Mouse (Mus musculus): ENCODE data around the gene Cacna1c. TPM values are rescaled to one million over a fixed set of nuclear protein-coding genes. Genes with fewer than 3 reads are reported as not detected.

Gene Cacna1c
- polyA plus RNA-seq, 1 experiment from 2014 or later: 0.23 TPM

DNA sequence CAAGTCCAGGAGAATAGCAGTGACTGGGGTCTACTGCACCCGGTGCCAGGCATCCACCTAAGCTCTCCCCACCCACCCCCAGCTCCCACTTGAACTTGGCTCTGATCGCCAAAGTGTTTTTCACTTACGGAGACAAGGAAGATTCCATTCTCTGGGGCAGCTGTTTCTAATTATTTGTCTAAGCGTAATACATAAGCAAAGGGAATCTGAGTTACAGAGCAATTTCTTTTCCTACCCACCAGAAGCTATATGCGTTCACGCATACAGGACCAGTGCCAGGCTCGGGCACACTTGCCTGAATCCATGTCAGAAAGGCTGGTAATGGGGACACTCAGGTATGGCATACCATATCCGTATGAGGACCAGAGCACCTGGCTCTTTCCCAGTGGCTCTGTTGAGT, 248.9 kb downstream of the Cacna1c start:
- no peak for DNase-seq

GRCm38 (mm10) chr6:118946660-118947059, 249.6 kb downstream of the Cacna1c start:
- H3K4me2 ChIP-seq (ENCODE audit: low read depth, low read length): no peak overlapping the region
- no peaks in the 10 kb centered on the region for H3K27me3 ChIP-seq (ENCODE audit: insufficient read depth, low read length)
- TF ChIP-seq EP300 (IDR thresholded peaks at IDR 0.05; ENCODE audit: low read depth): no peak
- no peak for TF ChIP-seq CTCF (IDR thresholded peaks at IDR 0.05; ENCODE audit: low read depth)
- no peak for ATAC-seq
- peaks cover 4% of the 10 kb centered on the region for H3K4me1 ChIP-seq (ENCODE audit: insufficient read depth)
- H3K4me3 ChIP-seq (ENCODE audit: low read depth, low read length): no peak overlapping the region
- H3K9me3 ChIP-seq (ENCODE audit: low read length): no peaks in the 10 kb centered on the region
- DNase-seq: no peak
- H3K36me3 ChIP-seq (replicated peaks; ENCODE audit: insufficient read depth, low read length): no peaks in the 10 kb centered on the region
- H3K9ac ChIP-seq (replicated peaks): no peak overlapping the region
- WGBS (ENCODE audit: insufficient replicate concordance): 71% methylated on average over 6 of the region's 6 CpGs
- no peak overlapping the region for H3K27ac ChIP-seq (ENCODE audit: low read depth)

More for the DNA sequence above, 248.9 kb downstream of the Cacna1c start:
- 80% methylated on average over 8 of the region's 8 CpGs for WGBS (ENCODE audit: insufficient replicate concordance)
- Histone ChIP-seq H3K27ac (ENCODE audit: low read depth) (no peak overlapping the region), H3K27me3 (ENCODE audit: insufficient read depth, low read length) (no peaks in the 10 kb centered on the region), H3K4me3 (ENCODE audit: low read depth, low read length) (no peak overlapping the region), H3K9ac (replicated peaks) (no peak overlapping the region), H3K36me3 (replicated peaks; ENCODE audit: insufficient read depth, low read length) (no peaks in the 10 kb centered on the region), H3K4me2 (ENCODE audit: low read depth, low read length) (no peak overlapping the region), H3K4me1 (ENCODE audit: insufficient read depth) (peaks cover 4% of the 10 kb centered on the region), H3K9me3 (ENCODE audit: low read length) (no peaks in the 10 kb centered on the region)
- ATAC-seq: no peak
- no peak for TF ChIP-seq CTCF (IDR thresholded peaks at IDR 0.05; ENCODE audit: low read depth)
- TF ChIP-seq EP300 (IDR thresholded peaks at IDR 0.05; ENCODE audit: low read depth): no peak

GRCm38 (mm10) chr6:118944093-118944492, 252.1 kb downstream of the Cacna1c start:
- H3K36me3 ChIP-seq (replicated peaks; ENCODE audit: insufficient read depth, low read length): no peaks in the 10 kb centered on the region
- TF ChIP-seq EP300 (IDR thresholded peaks at IDR 0.05; ENCODE audit: low read depth): no peak
- no peak for TF ChIP-seq CTCF (IDR thresholded peaks at IDR 0.05; ENCODE audit: low read depth)
- no peak overlapping the region for H3K27ac ChIP-seq (ENCODE audit: low read depth)
- no peak overlapping the region for H3K4me2 ChIP-seq (ENCODE audit: low read depth, low read length)
- ATAC-seq (no peak), DNase-seq (no peak)
- no peaks in the 10 kb centered on the region for H3K27me3 ChIP-seq (ENCODE audit: insufficient read depth, low read length)
- H3K9me3 ChIP-seq (ENCODE audit: low read length): no peaks in the 10 kb centered on the region
- no peak overlapping the region for H3K9ac ChIP-seq (replicated peaks)
- H3K4me3 ChIP-seq (ENCODE audit: low read depth, low read length): no peak overlapping the region
- 75% methylated on average over 4 of the region's 4 CpGs for WGBS (ENCODE audit: insufficient replicate concordance)
- peaks cover 3% of the 10 kb centered on the region for H3K4me1 ChIP-seq (ENCODE audit: insufficient read depth)

- no peak overlapping the region for H3K4me2 ChIP-seq (ENCODE audit: low read depth, low read length)
- H3K9me3 ChIP-seq (ENCODE audit: low read length): no peaks in the 10 kb centered on the region
- no peak overlapping the region for H3K27ac ChIP-seq (ENCODE audit: low read depth)
- H3K27me3 ChIP-seq (ENCODE audit: insufficient read depth, low read length): no peaks in the 10 kb centered on the region
- no peaks in the 10 kb centered on the region for H3K36me3 ChIP-seq (replicated peaks; ENCODE audit: insufficient read depth, low read length)
- H3K9ac ChIP-seq (replicated peaks): no peak overlapping the region
- ATAC-seq (no peak), DNase-seq (no peak)
- 89% methylated on average over 4 of the region's 4 CpGs for WGBS (ENCODE audit: insufficient replicate concordance)
- no peak overlapping the region for H3K4me3 ChIP-seq (ENCODE audit: low read depth, low read length)
- TF ChIP-seq EP300 (IDR thresholded peaks at IDR 0.05; ENCODE audit: low read depth) (no peak), CTCF (IDR thresholded peaks at IDR 0.05; ENCODE audit: low read depth) (no peak)
- no peaks in the 10 kb centered on the region for H3K4me1 ChIP-seq (ENCODE audit: insufficient read depth)
Measured at GRCm38 (mm10) chr6:118941816-118942215, 254.4 kb downstream of the Cacna1c start.

GRCm38 (mm10) chr6:118941036-118941435, 255.2 kb downstream of the Cacna1c start:
- Histone ChIP-seq H3K4me3 (ENCODE audit: low read depth, low read length) (no peak overlapping the region), H3K4me2 (ENCODE audit: low read depth, low read length) (no peak overlapping the region), H3K4me1 (ENCODE audit: insufficient read depth) (no peaks in the 10 kb centered on the region), H3K9me3 (ENCODE audit: low read length) (no peaks in the 10 kb centered on the region), H3K36me3 (replicated peaks; ENCODE audit: insufficient read depth, low read length) (no peaks in the 10 kb centered on the region), H3K9ac (replicated peaks) (no peak overlapping the region), H3K27me3 (ENCODE audit: insufficient read depth, low read length) (no peaks in the 10 kb centered on the region), H3K27ac (ENCODE audit: low read depth) (no peak overlapping the region)
- DNase-seq (no peak), ATAC-seq (no peak)
- TF ChIP-seq EP300 (IDR thresholded peaks at IDR 0.05; ENCODE audit: low read depth): no peak
- no peak for TF ChIP-seq CTCF (IDR thresholded peaks at IDR 0.05; ENCODE audit: low read depth)
- 75% methylated on average over 3 of the region's 3 CpGs for WGBS (ENCODE audit: insufficient replicate concordance)

- Histone ChIP-seq H3K9me3 (ENCODE audit: low read length) (no peaks in the 10 kb centered on the region), H3K9ac (replicated peaks) (no peak overlapping the region), H3K27ac (ENCODE audit: low read depth) (no peak overlapping the region), H3K4me1 (ENCODE audit: insufficient read depth) (no peaks in the 10 kb centered on the region), H3K27me3 (ENCODE audit: insufficient read depth, low read length) (no peaks in the 10 kb centered on the region), H3K4me2 (ENCODE audit: low read depth, low read length) (no peak overlapping the region), H3K4me3 (ENCODE audit: low read depth, low read length) (no peak overlapping the region), H3K36me3 (replicated peaks; ENCODE audit: insufficient read depth, low read length) (no peaks in the 10 kb centered on the region)
- no peak for TF ChIP-seq EP300 (IDR thresholded peaks at IDR 0.05; ENCODE audit: low read depth)
- no peak for TF ChIP-seq CTCF (IDR thresholded peaks at IDR 0.05; ENCODE audit: low read depth)
- ATAC-seq (no peak), DNase-seq (no peak)
- WGBS (ENCODE audit: insufficient replicate concordance): 83% methylated on average over 8 of the region's 8 CpGs
Measured at GRCm38 (mm10) chr6:118939626-118940025, 256.6 kb downstream of the Cacna1c start.

All from liver, postnatal 0 days (tissue).